Mouse (Mus musculus) lung, postnatal 25 days (tissue): ENCODE data around the gene Prrx1.

Experiments
- DNase-seq: peaks from one replicate; pipeline ENCODE4 v3.0.0; 2022; ENCODE audit warnings: low spot score

Prrx1 gene

DNA sequence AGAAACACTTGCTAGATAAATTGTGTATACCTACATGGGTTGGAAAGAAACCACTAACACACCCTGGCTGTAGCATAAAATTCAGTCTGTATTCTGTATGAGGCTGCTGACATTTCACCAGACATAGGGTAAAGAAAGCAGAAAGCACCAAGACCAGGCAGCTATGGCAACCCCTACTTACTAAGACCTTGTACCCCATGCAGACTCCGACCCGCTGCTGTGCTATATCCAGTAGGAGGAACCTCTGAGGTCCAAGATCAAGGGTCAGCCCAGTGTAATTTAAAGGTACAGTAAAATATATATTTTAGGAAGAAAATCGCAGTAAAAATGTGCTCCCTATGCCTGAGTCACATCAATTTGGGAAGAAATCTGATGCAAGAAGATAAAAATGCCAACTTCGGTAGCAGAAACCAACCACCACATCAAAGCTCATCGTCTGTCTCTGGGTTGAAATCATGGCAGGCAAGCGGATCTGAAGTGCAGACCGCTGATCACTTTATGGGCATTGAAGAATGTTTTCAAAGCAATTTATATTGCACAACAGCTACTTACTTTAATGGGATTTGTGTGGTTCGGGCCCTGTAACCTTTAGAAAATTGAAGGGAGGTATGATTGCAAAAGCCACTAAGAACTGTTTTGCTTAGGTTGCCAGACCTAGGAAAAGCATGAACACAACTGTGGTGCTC lies 46.5 kb downstream of the Prrx1 start:
- no peak for DNase-seq

DNA sequence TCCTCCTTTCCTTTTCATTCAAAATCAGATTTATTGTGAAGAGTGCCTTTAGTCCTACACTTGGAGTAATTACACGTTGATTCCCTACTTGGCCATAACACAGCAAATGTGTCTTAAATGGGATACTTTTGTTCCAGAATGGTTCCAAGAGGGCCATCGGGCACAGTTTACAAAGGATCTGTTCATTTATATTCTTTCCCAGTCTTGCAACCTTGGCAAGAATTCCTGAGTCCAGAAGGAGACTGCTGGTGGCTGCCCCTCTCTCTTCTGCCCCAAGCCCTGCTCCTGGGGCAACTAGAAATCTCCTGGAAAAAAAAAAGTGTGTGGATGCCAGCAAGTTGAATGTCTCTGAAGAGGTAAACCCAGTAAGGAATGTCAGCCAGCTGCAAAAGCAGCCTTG lies 56.2 kb downstream of the Prrx1 start:
- DNase-seq = no peak

DNA sequence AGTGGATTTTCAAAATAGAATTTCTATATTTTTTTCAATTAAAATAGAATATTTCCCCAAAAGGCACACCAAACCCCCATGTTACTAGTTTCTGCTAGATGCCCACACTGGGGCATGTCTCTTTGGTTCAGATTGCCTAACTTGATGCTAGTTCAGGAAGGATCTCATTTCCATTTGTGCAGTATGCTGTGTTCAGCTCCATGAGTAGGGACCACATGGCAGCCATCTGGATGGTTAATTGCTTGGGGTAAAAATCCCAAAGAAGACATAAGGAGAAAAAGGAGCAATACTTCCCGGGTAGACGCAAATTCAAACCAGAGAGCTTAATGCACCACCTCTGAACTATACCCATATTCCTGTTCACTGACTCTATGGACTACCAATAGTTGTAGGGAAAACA lies 57.6 kb downstream of the Prrx1 start:
- no peak for DNase-seq

DNA sequence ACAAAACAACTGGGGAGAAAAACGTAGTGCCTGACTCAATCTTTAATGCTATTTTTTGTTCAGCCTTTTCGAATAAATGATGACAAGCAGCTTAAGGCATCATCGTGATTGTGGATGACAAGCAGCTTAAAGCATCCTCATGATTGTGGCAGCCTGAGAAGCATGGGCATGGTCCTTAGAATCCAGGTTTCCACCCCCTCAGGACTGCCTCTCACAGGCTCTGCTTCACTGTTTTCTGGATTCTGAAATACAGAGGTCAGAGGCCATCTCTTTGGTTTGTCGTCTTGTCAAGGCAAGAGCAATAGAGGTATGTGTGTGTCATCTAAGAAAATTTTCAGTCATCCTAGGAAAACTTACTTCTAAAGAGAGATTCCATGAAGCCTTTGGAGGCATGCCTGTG lies 60.7 kb downstream of the Prrx1 start:
- DNase-seq = no peak

DNA sequence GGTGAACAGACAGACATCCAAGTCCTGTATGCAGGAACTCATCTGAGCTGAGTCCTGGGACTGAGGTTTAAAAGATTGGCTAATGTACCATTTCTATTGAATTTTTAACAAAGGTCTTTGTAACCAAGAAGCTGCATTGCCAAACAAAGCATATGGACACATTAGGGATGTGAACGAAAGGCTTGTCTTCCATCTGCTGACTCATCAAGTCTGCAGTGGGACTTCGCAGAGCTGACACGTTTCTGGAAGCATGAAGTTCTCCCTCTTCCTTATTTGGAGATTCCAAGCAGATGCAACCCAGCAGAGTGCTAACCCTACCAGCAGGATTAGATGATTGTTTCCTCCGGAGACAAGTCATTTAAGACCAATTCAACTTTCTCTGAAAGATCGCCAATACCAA lies 61.2 kb downstream of the Prrx1 start:
- DNase-seq = no peak

DNA sequence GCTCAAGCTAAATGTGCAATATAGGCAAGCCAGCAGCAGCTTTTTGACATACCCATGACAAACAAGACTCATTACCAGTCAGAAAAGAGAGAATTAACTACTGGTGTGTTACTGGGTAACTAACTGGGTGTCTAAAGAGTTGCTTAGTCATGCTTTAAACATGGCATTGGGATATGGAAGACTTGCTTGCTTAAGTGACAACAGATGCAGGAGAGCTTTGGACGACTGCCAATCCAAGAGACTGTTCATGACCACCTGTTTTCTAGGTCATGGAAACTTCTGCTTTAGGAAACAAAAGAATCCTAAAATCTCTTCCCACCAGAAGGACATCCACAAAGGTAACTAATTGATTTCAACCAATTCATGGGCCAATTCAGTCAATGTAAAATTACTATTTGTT lies 61.7 kb downstream of the Prrx1 start:
- DNase-seq = no peak

DNA sequence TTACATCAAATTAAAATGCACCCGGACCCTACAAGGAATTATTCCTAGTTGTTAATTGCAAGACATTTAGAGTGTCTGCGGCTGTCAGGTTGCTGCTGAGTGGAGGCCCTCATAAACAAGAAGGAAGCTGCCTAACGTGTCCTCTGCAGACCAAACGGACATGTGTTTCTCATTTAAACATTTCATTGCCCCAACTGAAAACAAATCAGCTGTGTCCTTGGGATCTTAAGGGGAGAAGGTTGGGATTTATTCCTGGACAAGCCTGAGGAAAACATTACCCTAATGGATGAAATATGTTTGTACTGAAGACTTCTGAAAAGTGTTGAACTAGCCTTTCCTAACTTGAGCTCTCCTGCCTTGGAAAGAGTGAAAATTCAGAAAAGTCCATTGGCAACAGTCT lies 74.6 kb downstream of the Prrx1 start:
- DNase-seq = no peak

DNA sequence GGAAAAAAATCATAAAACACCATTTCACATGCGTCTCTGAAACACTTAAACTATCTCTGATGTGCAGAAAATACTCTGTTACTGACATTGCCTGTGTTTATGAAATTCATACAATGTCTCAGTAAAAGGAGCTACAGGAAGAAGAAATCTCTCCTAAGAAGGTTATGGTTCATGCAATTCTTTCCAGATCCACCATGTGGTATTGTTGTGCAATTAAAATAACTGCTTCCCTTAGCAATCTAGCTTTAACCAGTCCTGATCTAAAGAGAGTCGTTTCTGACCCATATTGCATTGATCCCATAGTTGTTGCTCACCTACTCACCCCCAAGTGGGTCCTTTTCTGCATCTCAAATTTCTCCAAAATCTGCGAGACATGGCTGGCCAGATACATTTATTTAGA lies 82.3 kb downstream of the Prrx1 start:
- DNase-seq = no peak

DNA sequence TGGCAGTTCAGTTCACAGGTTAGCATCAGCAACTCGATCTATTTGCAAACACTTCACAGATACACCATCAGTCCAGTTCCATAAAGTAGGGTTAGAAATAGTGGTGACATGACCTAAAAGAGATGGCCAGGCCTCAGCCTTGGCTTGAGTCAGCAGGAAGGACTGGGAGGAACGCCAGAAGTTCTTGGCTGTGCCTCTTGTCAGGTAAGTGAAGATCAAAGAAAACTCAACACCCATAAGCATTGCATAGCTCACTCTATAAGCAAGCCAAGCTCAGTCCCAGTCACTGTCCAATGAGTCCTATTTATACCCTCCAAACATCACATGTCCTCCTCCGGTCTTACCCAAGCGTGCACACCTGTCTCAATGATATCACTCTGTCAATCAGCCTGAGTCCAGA lies 87.2 kb downstream of the Prrx1 start:
- no peak for DNase-seq

DNA sequence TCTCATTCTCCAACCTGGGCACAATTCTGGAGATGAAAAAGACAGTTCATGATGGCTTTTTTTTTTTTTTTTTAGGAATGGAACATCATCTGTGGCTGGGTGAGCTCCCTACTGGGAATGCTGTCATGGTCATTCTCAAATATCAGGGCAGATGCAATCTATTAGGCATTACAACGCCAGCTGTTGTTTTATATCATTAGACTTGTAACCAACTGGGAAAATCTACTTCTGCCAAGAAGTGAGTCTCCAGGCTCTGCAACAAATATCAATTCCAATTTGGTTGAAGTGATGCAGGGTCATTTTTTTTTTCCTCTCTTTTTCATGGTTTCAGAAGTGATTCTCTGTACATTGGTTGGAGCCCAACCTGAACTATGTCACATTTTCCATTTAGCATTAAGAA lies 91.7 kb downstream of the Prrx1 start:
- DNase-seq = no peak

DNA sequence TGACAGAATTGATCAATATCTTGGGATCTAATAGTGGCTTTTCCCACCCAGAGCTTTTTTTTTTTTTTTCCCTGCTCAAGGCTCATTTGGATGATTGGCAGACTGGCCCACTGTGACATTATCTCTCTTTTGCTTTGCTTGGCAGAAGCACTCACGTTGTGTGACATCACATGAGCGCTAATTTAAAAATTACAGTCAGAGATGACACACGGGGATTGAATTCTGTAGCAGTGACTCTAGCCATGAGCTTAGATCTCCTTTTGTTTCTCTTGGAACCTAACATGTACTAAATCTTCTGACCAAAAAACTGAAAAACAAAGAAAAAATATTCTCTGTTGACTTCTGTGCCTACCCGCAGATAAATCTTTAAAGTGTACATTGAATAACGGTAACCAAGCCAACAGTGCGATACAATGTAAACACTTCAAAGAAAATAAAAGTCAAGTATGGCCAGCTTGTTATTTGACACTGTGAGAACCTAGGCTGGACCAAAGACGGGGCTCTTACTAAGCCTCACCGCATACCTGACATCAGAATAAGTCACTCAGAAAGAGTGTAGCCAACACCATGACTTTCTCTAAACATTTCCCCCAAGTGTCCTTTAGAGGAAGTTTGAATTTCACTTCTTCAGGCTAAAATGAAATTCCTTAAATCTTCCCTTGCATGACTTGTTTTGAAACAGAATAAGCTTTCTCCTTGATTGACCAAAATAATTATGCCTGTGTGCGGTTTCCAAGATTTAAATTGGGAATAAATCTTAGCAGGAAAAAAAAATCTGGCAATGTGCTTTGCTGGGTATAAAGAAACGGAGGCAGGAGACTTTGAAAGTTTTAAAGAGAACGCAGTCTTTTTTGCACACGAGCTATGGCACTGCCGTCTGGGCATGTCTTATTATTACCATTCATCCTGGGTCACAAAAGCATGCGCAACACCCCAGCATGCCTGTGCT lies 104.3 kb downstream of the Prrx1 start:
- DNase-seq = peak; percentile 9

DNA sequence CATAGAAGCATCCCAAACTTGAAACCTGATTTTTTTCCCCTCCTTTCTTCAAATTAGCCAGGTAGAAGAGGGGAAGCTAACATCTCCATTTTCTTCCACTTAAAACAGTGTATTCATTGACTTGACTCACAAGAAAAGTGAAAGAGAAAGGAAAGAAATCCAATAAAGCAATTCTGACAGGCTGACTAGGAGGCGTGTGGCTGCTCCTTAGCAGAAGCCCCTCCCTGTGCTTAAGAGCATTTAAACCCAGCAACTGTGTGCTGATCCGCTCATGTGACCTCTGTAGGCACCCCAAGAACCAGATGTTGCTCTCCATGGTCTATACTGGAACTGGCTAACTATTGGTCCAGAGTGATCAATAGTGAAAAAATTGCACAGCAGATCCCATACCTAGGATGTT lies 114.7 kb downstream of the Prrx1 start:
- DNase-seq = no peak

DNA sequence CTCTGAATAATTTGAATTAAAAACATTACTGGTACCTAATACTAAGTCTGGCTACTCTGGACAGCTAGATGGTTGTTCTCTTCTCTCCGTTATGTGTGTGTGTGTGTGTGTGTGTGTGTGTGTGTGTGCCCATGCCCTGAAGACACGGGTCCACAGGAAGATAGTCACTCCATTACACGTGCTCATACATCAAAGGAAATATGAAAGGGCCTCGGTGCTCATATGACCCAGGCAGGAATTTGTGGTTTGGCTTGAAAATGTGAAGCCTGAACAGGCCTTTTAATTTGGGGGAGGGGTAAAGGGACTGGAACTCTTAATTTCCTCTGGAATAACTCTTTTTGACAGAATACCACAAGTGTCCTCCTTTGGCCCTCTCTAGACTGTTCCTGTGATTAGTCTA lies 115.5 kb downstream of the Prrx1 start:
- no peak for DNase-seq
